Mouse (Mus musculus): ENCODE measurements around the gene Npepps. TPM values are rescaled to one million over a fixed set of nuclear protein-coding genes. Genes with fewer than 3 reads are reported as not detected.
"Not testable (repeated sequence)": the region's sequence is repeated elsewhere in the genome, so short reads cannot be mapped to it uniquely, and the experiment has no call there.

The Npepps gene
- polyA plus RNA-seq, 1 experiment from 2014 or later, result 19.1 TPM

GRCm38 (mm10) chr11:97276019-97276418, 4.4 kb downstream of the Npepps start:
- Histone ChIP-seq H3K36me3 (no peaks in the 10 kb centered on the region), H3K9ac (no peak overlapping the region), H3K27ac (no peak overlapping the region), H3K4me2 (no peak overlapping the region), H3K27me3 (no peaks in the 10 kb centered on the region), H3K9me3 (replicated peaks) (no peaks in the 10 kb centered on the region), H3K4me1 (replicated peaks) (peaks cover 41% of the 10 kb centered on the region), H3K4me3 (replicated peaks) (no peak overlapping the region)
- no peak for ATAC-seq (ENCODE audit: low read depth)
- 24% methylated on average over 1 of the region's 1 CpGs for WGBS (ENCODE audit: insufficient replicate concordance)
- no peak for DNase-seq

GRCm38 (mm10) chr11:97275349-97275748, 5.1 kb downstream of the Npepps start:
- H3K27ac ChIP-seq, result no peak overlapping the region

GRCm38 (mm10) chr11:97274947-97275346, 5.5 kb downstream of the Npepps start:
- not testable (repeated sequence) for H3K9me3 ChIP-seq (replicated peaks); H3K4me3 ChIP-seq (replicated peaks); DNase-seq; H3K27me3 ChIP-seq; H3K36me3 ChIP-seq; H3K9ac ChIP-seq; H3K27ac ChIP-seq; H3K4me2 ChIP-seq; ATAC-seq (ENCODE audit: low read depth)
- peaks cover 37% of the 10 kb centered on the region for H3K4me1 ChIP-seq (replicated peaks)
- 77% methylated on average over 6 of the region's 6 CpGs for WGBS (ENCODE audit: insufficient replicate concordance)

More at GRCm38 (mm10) chr11:97275349-97275748, 5.1 kb downstream of the Npepps start:
- Histone ChIP-seq H3K4me3 (replicated peaks) (no peak overlapping the region), H3K36me3 (no peaks in the 10 kb centered on the region), H3K4me1 (replicated peaks) (peaks cover 37% of the 10 kb centered on the region), H3K27me3 (no peaks in the 10 kb centered on the region), H3K9me3 (replicated peaks) (no peaks in the 10 kb centered on the region), H3K9ac (no peak overlapping the region), H3K4me2 (no peak overlapping the region)
- ATAC-seq (ENCODE audit: low read depth) (no peak), DNase-seq (no peak)
- 64% methylated on average over 2 of the region's 2 CpGs for WGBS (ENCODE audit: insufficient replicate concordance)

- Histone ChIP-seq H3K36me3 (no peaks in the 10 kb centered on the region), H3K27me3 (no peaks in the 10 kb centered on the region), H3K4me3 (replicated peaks) (no peak overlapping the region), H3K4me1 (replicated peaks) (peaks cover 23% of the 10 kb centered on the region), H3K4me2 (no peak overlapping the region), H3K27ac (no peak overlapping the region), H3K9ac (no peak overlapping the region), H3K9me3 (replicated peaks) (no peaks in the 10 kb centered on the region)
- DNase-seq, result no peak
- WGBS (ENCODE audit: insufficient replicate concordance), result 65% methylated on average over 5 of the region's 5 CpGs
- ATAC-seq (ENCODE audit: low read depth), result no peak
Observed at GRCm38 (mm10) chr11:97273613-97274012, 6.8 kb downstream of the Npepps start.

GRCm38 (mm10) chr11:97272835-97273234, 7.6 kb downstream of the Npepps start:
- ATAC-seq (ENCODE audit: low read depth), result no peak
- peaks cover 16% of the 10 kb centered on the region for H3K4me1 ChIP-seq (replicated peaks)
- H3K27ac ChIP-seq, result no peak overlapping the region
- no peaks in the 10 kb centered on the region for H3K9me3 ChIP-seq (replicated peaks)
- no peaks in the 10 kb centered on the region for H3K36me3 ChIP-seq
- H3K4me2 ChIP-seq, result no peak overlapping the region
- no peak overlapping the region for H3K9ac ChIP-seq
- no peak overlapping the region for H3K4me3 ChIP-seq (replicated peaks)
- DNase-seq, result no peak
- no peaks in the 10 kb centered on the region for H3K27me3 ChIP-seq
- 88% methylated on average over 4 of the region's 4 CpGs for WGBS (ENCODE audit: insufficient replicate concordance)

GRCm38 (mm10) chr11:97270004-97270403, 10.4 kb downstream of the Npepps start:
- H3K9ac ChIP-seq; H3K4me1 ChIP-seq (replicated peaks); H3K27ac ChIP-seq; H3K27me3 ChIP-seq; H3K36me3 ChIP-seq; H3K9me3 ChIP-seq (replicated peaks); DNase-seq; ATAC-seq (ENCODE audit: low read depth); H3K4me3 ChIP-seq (replicated peaks); H3K4me2 ChIP-seq: not testable (repeated sequence)
- WGBS (ENCODE audit: insufficient replicate concordance), result 71% methylated on average over 2 of the region's 2 CpGs

GRCm38 (mm10) chr11:97266544-97266943, 13.9 kb downstream of the Npepps start:
- not testable (repeated sequence) for DNase-seq
- 85% methylated on average over 1 of the region's 1 CpGs for WGBS (ENCODE audit: insufficient replicate concordance)

GRCm38 (mm10) chr11:97249649-97250048, 30.8 kb downstream of the Npepps start:
- H3K27ac ChIP-seq; H3K9me3 ChIP-seq (replicated peaks); H3K27me3 ChIP-seq; H3K9ac ChIP-seq; ATAC-seq (ENCODE audit: low read depth); H3K4me2 ChIP-seq; DNase-seq; H3K4me3 ChIP-seq (replicated peaks): not testable (repeated sequence)
- Histone ChIP-seq H3K36me3 (peaks cover 11% of the 10 kb centered on the region), H3K4me1 (replicated peaks) (peaks cover 25% of the 10 kb centered on the region)
- 73% methylated on average over 1 of the region's 1 CpGs for WGBS (ENCODE audit: insufficient replicate concordance)

More at GRCm38 (mm10) chr11:97266544-97266943, 13.9 kb downstream of the Npepps start:
- H3K4me3 ChIP-seq (replicated peaks); H3K4me2 ChIP-seq; H3K9me3 ChIP-seq (replicated peaks); H3K27ac ChIP-seq; H3K36me3 ChIP-seq; H3K27me3 ChIP-seq; ATAC-seq (ENCODE audit: low read depth); H3K4me1 ChIP-seq (replicated peaks); H3K9ac ChIP-seq: not testable (repeated sequence)

GRCm38 (mm10) chr11:97246510-97247159, 33.8 kb downstream of the Npepps start:
- 40% methylated on average over 10 of the region's 10 CpGs for WGBS (ENCODE audit: insufficient replicate concordance)
- Histone ChIP-seq H3K4me1 (replicated peaks) (peaks cover 25% of the 10 kb centered on the region), H3K9ac (no peak overlapping the region), H3K27ac (0 out of 2 replicates have a peak overlapping the region, but pooled peaks have one; percentile 18), H3K4me3 (replicated peaks) (no peak overlapping the region), H3K4me2 (no peak overlapping the region), H3K27me3 (no peaks in the 10 kb centered on the region), H3K9me3 (replicated peaks) (no peaks in the 10 kb centered on the region), H3K36me3 (peaks cover 15% of the 10 kb centered on the region)
- ATAC-seq (ENCODE audit: low read depth) (peak; percentile 94), DNase-seq (peak; percentile 63)

GRCm38 (mm10) chr11:97241321-97241720, 39.1 kb downstream of the Npepps start:
- Histone ChIP-seq H3K27ac (no peak overlapping the region), H3K4me1 (replicated peaks) (peaks cover 9% of the 10 kb centered on the region), H3K36me3 (peaks cover 19% of the 10 kb centered on the region), H3K9ac (no peak overlapping the region), H3K9me3 (replicated peaks) (no peaks in the 10 kb centered on the region), H3K4me2 (no peak overlapping the region), H3K4me3 (replicated peaks) (no peak overlapping the region), H3K27me3 (no peaks in the 10 kb centered on the region)
- ATAC-seq (ENCODE audit: low read depth), result no peak
- WGBS (ENCODE audit: insufficient replicate concordance), result 85% methylated on average over 7 of the region's 7 CpGs
- no peak for DNase-seq

- WGBS (ENCODE audit: insufficient replicate concordance), result 63% methylated on average over 2 of the region's 2 CpGs
- Histone ChIP-seq H3K4me3 (replicated peaks) (no peak overlapping the region), H3K4me2 (no peak overlapping the region), H3K27me3 (no peaks in the 10 kb centered on the region), H3K9ac (no peak overlapping the region), H3K9me3 (replicated peaks) (no peaks in the 10 kb centered on the region), H3K27ac (no peak overlapping the region), H3K4me1 (replicated peaks) (0 out of 2 replicates have a peak, but pooled peaks cover 5% of the 10 kb centered on the region), H3K36me3 (peaks cover 21% of the 10 kb centered on the region)
- no peak for ATAC-seq (ENCODE audit: low read depth)
- no peak for DNase-seq
Observed at GRCm38 (mm10) chr11:97237976-97238375, 42.5 kb downstream of the Npepps start.

- ATAC-seq (ENCODE audit: low read depth), result no peak
- H3K27ac ChIP-seq, result no peak overlapping the region
- H3K4me1 ChIP-seq (replicated peaks), result 0 out of 2 replicates have a peak, but pooled peaks cover 5% of the 10 kb centered on the region
- WGBS (ENCODE audit: insufficient replicate concordance), result 85% methylated on average over 5 of the region's 5 CpGs
- H3K36me3 ChIP-seq, result peaks cover 44% of the 10 kb centered on the region
- no peak overlapping the region for H3K9ac ChIP-seq
- DNase-seq, result no peak
- H3K27me3 ChIP-seq, result no peaks in the 10 kb centered on the region
- no peaks in the 10 kb centered on the region for H3K9me3 ChIP-seq (replicated peaks)
- H3K4me3 ChIP-seq (replicated peaks), result no peak overlapping the region
- no peak overlapping the region for H3K4me2 ChIP-seq
Observed at GRCm38 (mm10) chr11:97232436-97232835, 48.0 kb downstream of the Npepps start.
